22 mouse cellular contexts compared by ENCODE assay signal in genomic region chr13:83268663-83269062, GRCm38 (mm10).
DNase-seq lines count a peak whose midpoint lies in the region; ATAC-seq and TF ChIP-seq lines count a peak whose summit lies in the region.
"Had no signal": no experiment of that assay in that cellular context is flagged by ENCODE, and none has a peak within 500 bp of the region (broad histone marks: within the 10 kb centered on the region; RNA-seq: fewer than 3 reads in every experiment).

No protein-coding gene starts in this region.

- H3K27ac ChIP-seq in kidney, postnatal 0 days: no peak overlapping the region
- H3K27ac ChIP-seq in kidney, embryonic 15.5 days: no peak overlapping the region
- H3K27ac ChIP-seq: embryonic facial prominence, embryonic 15.5 days; forebrain, embryonic 15.5 days; heart, embryonic 10.5 days; hindbrain, embryonic 13.5 days had no signal

- DNase-seq in kidney, postnatal 0 days (ENCODE audit: low spot score): peak; percentile 4
- no peak for DNase-seq in left cerebral cortex, postnatal 10 days (ENCODE audit: extremely low spot score in 1 of 2, low spot score in 2 of 2)
- DNase-seq: adrenal gland, postnatal 14 days; cerebellum, adult 11-12 months; cerebellum, adult 9-10 months; cerebellum, postnatal 36 days; gastrocnemius, postnatal 36 days; heart, adult 11 months; heart, postnatal 10 days; heart, postnatal 4 days had no signal

- no peaks in the 10 kb centered on the region for H3K36me3 ChIP-seq in kidney, postnatal 0 days (ENCODE audit: insufficient read depth, low read length)
- no peaks in the 10 kb centered on the region for H3K36me3 ChIP-seq in kidney, embryonic 15.5 days
- H3K36me3 ChIP-seq in megakaryocyte, embryonic 14.5 days (replicated peaks; ENCODE audit: low read length): no peaks in the 10 kb centered on the region
- H3K36me3 ChIP-seq: embryonic facial prominence, embryonic 15.5 days; forebrain, embryonic 15.5 days; heart, embryonic 10.5 days; hindbrain, embryonic 13.5 days had no signal

- H3K27me3 ChIP-seq in kidney, postnatal 0 days (ENCODE audit: insufficient read depth, low read length): no peaks in the 10 kb centered on the region
- H3K27me3 ChIP-seq in kidney, embryonic 15.5 days: no peaks in the 10 kb centered on the region
- H3K27me3 ChIP-seq in megakaryocyte, embryonic 14.5 days (replicated peaks): no peaks in the 10 kb centered on the region
- H3K27me3 ChIP-seq: embryonic facial prominence, embryonic 15.5 days; forebrain, embryonic 15.5 days; hindbrain, embryonic 13.5 days; Patski had no signal

- no peak overlapping the region for H3K4me2 ChIP-seq in kidney, postnatal 0 days (ENCODE audit: low read length)
- no peak overlapping the region for H3K4me2 ChIP-seq in kidney, embryonic 15.5 days
- H3K4me2 ChIP-seq: embryonic facial prominence, embryonic 15.5 days; forebrain, embryonic 15.5 days; hindbrain, embryonic 13.5 days had no signal

- no peaks in the 10 kb centered on the region for H3K4me1 ChIP-seq in kidney, postnatal 0 days (replicated peaks; ENCODE audit: insufficient read depth, low read length)
- no peaks in the 10 kb centered on the region for H3K4me1 ChIP-seq in kidney, embryonic 15.5 days
- H3K4me1 ChIP-seq in megakaryocyte, embryonic 14.5 days: peaks cover 27% of the 10 kb centered on the region
- H3K4me1 ChIP-seq: embryonic facial prominence, embryonic 15.5 days; forebrain, embryonic 15.5 days; hindbrain, embryonic 13.5 days had no signal

- H3K9ac ChIP-seq in kidney, postnatal 0 days (ENCODE audit: low read depth, low read length): no peak overlapping the region
- H3K9ac ChIP-seq in kidney, embryonic 15.5 days: no peak overlapping the region
- H3K9ac ChIP-seq: embryonic facial prominence, embryonic 15.5 days; forebrain, embryonic 15.5 days; hindbrain, embryonic 13.5 days had no signal

- 79% methylated on average over 3 of the region's 3 CpGs for WGBS in kidney, postnatal 0 days
- WGBS in kidney, embryonic 15.5 days: 72% methylated on average over 3 of the region's 3 CpGs

- ATAC-seq in kidney, postnatal 0 days (replicated peaks; ENCODE audit: low FRiP score, low read depth): no peak
- no peak for ATAC-seq in kidney, embryonic 15.5 days (replicated peaks; ENCODE audit: low FRiP score)
- ATAC-seq in megakaryocyte, adult 5-6 weeks (ENCODE audit: poor library complexity, severe bottlenecking): no peak
- ATAC-seq in common myeloid progenitor, adult 5-6 weeks (replicated peaks; ENCODE audit: low read depth, poor library complexity, severe bottlenecking): peak; percentile 91
- ATAC-seq in megakaryocyte-erythroid progenitor cell, adult 5-6 weeks (replicated peaks; ENCODE audit: low FRiP score, low TSS enrichment, poor library complexity, severe bottlenecking): 0 out of 2 replicates have a peak, but pooled peaks have one; percentile 62
- ATAC-seq: activated CD4-positive, CD25-positive, alpha-beta regulatory T cell, adult 4 months; forebrain, embryonic 15.5 days; Patski had no signal

- intact Hi-C loops in left cerebral cortex, postnatal 10 days (cut with DNase I): no loop called here

- H3K9me3 ChIP-seq in kidney, postnatal 0 days (replicated peaks; ENCODE audit: low read length): no peaks in the 10 kb centered on the region
- no peaks in the 10 kb centered on the region for H3K9me3 ChIP-seq in kidney, embryonic 15.5 days (replicated peaks)
- H3K9me3 ChIP-seq in megakaryocyte, embryonic 14.5 days: no peaks in the 10 kb centered on the region
- H3K9me3 ChIP-seq: embryonic facial prominence, embryonic 15.5 days; forebrain, embryonic 15.5 days; heart, embryonic 10.5 days; hindbrain, embryonic 13.5 days had no signal

- H3K4me3 ChIP-seq in kidney, postnatal 0 days (replicated peaks; ENCODE audit: low read depth, low read length): no peak overlapping the region
- no peak overlapping the region for H3K4me3 ChIP-seq in kidney, embryonic 15.5 days (replicated peaks)
- peak overlapping the region; percentile 82 for H3K4me3 ChIP-seq in megakaryocyte, embryonic 14.5 days (replicated peaks)
- H3K4me3 ChIP-seq: embryonic facial prominence, embryonic 15.5 days; erythroblast, embryonic 14.5 days; forebrain, embryonic 15.5 days; heart, embryonic 10.5 days; hindbrain, embryonic 13.5 days had no signal

- no peak for TF ChIP-seq CTCF in kidney, postnatal 0 days (IDR thresholded peaks at IDR 0.05; ENCODE audit: low read depth)

Comparison
In these comparisons a context has a peak if more than half of its experiments do, and no peak if none do; other contexts are left out.
1. ATAC-seq: peak in common myeloid progenitor, adult 5-6 weeks (single experiment) and megakaryocyte-erythroid progenitor cell, adult 5-6 weeks (single experiment); none in kidney, postnatal 0 days (single experiment), kidney, embryonic 15.5 days (single experiment) and megakaryocyte, adult 5-6 weeks (single experiment).